Mouse (Mus musculus) heart, embryonic 13.5 days (tissue): ENCODE measurements around the gene Itgb6. TPM values are rescaled to one million over a fixed set of nuclear protein-coding genes. Genes with fewer than 3 reads are reported as not detected.

Experiments used
- ATAC-seq: fragments of 200-750 bp; cut with Nextera tagmentation; 2 replicates; pipeline ENCODE4 v1.8.0; 2017; ENCODE audit warnings: moderate TSS enrichment; ENCODE audit not compliant: insufficient number of reproducible peaks, low FRiP score, low TSS enrichment; ENCODE audit errors: extremely low read depth
- H3K27ac ChIP-seq: fragments of 300-500 bp; sonication (generic); replicated peaks from 2 replicates; pipeline ENCODE4 v1.5.1; 2015; ENCODE audit warnings: moderate library complexity, mild to moderate bottlenecking, inconsistent platforms
- H3K27me3 ChIP-seq: fragments of 300-500 bp; sonication (generic); replicated peaks from 2 replicates; pipeline ENCODE4 v1.6.1; 2015; ENCODE audit warnings: mild to moderate bottlenecking, inconsistent platforms
- H3K36me3 ChIP-seq: fragments of 300-500 bp; sonication (generic); 2 replicates; pipeline ENCODE4 v1.6.1; 2015; ENCODE audit warnings: mild to moderate bottlenecking, inconsistent platforms
- H3K4me1 ChIP-seq: fragments of 300-500 bp; sonication (generic); 2 replicates; pipeline ENCODE4 v1.6.1; 2015; ENCODE audit warnings: inconsistent platforms
- H3K4me2 ChIP-seq: fragments of 300-500 bp; sonication (generic); 2 replicates; pipeline ENCODE4 v1.6.1; 2015; ENCODE audit warnings: inconsistent platforms, mild to moderate bottlenecking, moderate library complexity
- H3K4me3 ChIP-seq: fragments of 300-500 bp; sonication (generic); 2 replicates; pipeline ENCODE4 v1.5.1; 2015; ENCODE audit warnings: moderate library complexity, mild to moderate bottlenecking, inconsistent platforms
- H3K9ac ChIP-seq: fragments of 300-500 bp; sonication (generic); 2 replicates; pipeline ENCODE4 v1.6.1; 2015; ENCODE audit warnings: inconsistent platforms, mild to moderate bottlenecking, moderate library complexity
- H3K9me3 ChIP-seq: fragments of 300-500 bp; sonication (generic); 2 replicates; pipeline ENCODE4 v1.6.1; 2016; ENCODE audit warnings: inconsistent platforms
- WGBS: fragments of 180-500 bp; shearing (Covaris S2); methylation state at CpG from one replicate; pipeline ENCODE4 v1.1.7; 2015; ENCODE audit warnings: mixed read lengths; 5-methylcytosine and 5-hydroxymethylcytosine counted together
- polyA plus RNA-seq: library from polyadenylated mRNA; unstranded; fragments of >200 nt; fragmentation: Nextera tagmentation; extraction: Ambion mirVana; gene quantifications from 2 replicates; pipeline ENCODE4 v1.2.1, GENCODE M21; 2015

Gene Itgb6
- polyA plus RNA-seq, 1 experiment from 2014 or later, result 0.20 TPM

- H3K27me3 ChIP-seq, result no peaks in the 10 kb centered on the region
- no peak for ATAC-seq
- no peak overlapping the region for H3K27ac ChIP-seq
- H3K4me2 ChIP-seq, result no peak overlapping the region
- no peaks in the 10 kb centered on the region for H3K9me3 ChIP-seq
- no peaks in the 10 kb centered on the region for H3K36me3 ChIP-seq
- no peak overlapping the region for H3K9ac ChIP-seq
- WGBS, result 75% methylated on average over 3 of the region's 3 CpGs
- H3K4me3 ChIP-seq, result no peak overlapping the region
- no peaks in the 10 kb centered on the region for H3K4me1 ChIP-seq
Measured at GRCm38 (mm10) chr2:60613857-60614228, 108.6 kb downstream of the Itgb6 start.

GRCm38 (mm10) chr2:60612906-60613856 is 109.3 kb downstream of the Itgb6 start:
- no peak overlapping the region for H3K27ac ChIP-seq
- no peak overlapping the region for H3K4me2 ChIP-seq
- no peak overlapping the region for H3K4me3 ChIP-seq
- no peaks in the 10 kb centered on the region for H3K27me3 ChIP-seq
- no peak overlapping the region for H3K9ac ChIP-seq
- H3K9me3 ChIP-seq, result no peaks in the 10 kb centered on the region
- 85% methylated on average over 15 of the region's 15 CpGs for WGBS
- no peaks in the 10 kb centered on the region for H3K4me1 ChIP-seq
- no peak for ATAC-seq
- no peaks in the 10 kb centered on the region for H3K36me3 ChIP-seq

GRCm38 (mm10) chr2:60611622-60612021 is 110.8 kb downstream of the Itgb6 start:
- no peak overlapping the region for H3K27ac ChIP-seq
- no peaks in the 10 kb centered on the region for H3K9me3 ChIP-seq
- 72% methylated on average over 3 of the region's 3 CpGs for WGBS
- no peaks in the 10 kb centered on the region for H3K4me1 ChIP-seq
- H3K4me3 ChIP-seq, result no peak overlapping the region
- no peaks in the 10 kb centered on the region for H3K36me3 ChIP-seq
- no peaks in the 10 kb centered on the region for H3K27me3 ChIP-seq
- no peak for ATAC-seq
- H3K4me2 ChIP-seq, result no peak overlapping the region
- no peak overlapping the region for H3K9ac ChIP-seq

GRCm38 (mm10) chr2:60609436-60610199 is 112.8 kb downstream of the Itgb6 start:
- WGBS, result 73% methylated on average over 8 of the region's 8 CpGs
- no peak for ATAC-seq
- Histone ChIP-seq H3K9ac (no peak overlapping the region), H3K9me3 (no peaks in the 10 kb centered on the region), H3K36me3 (no peaks in the 10 kb centered on the region), H3K4me3 (no peak overlapping the region), H3K27ac (no peak overlapping the region), H3K4me1 (no peaks in the 10 kb centered on the region), H3K4me2 (no peak overlapping the region), H3K27me3 (no peaks in the 10 kb centered on the region)

GRCm38 (mm10) chr2:60607980-60608379 is 114.5 kb downstream of the Itgb6 start:
- no peak overlapping the region for H3K27ac ChIP-seq
- no peak overlapping the region for H3K4me3 ChIP-seq
- WGBS, result 52% methylated on average over 4 of the region's 4 CpGs
- no peaks in the 10 kb centered on the region for H3K27me3 ChIP-seq
- ATAC-seq, result no peak
- no peaks in the 10 kb centered on the region for H3K9me3 ChIP-seq
- no peaks in the 10 kb centered on the region for H3K36me3 ChIP-seq
- no peak overlapping the region for H3K4me2 ChIP-seq
- no peaks in the 10 kb centered on the region for H3K4me1 ChIP-seq
- no peak overlapping the region for H3K9ac ChIP-seq

GRCm38 (mm10) chr2:60601326-60601725 is 121.1 kb downstream of the Itgb6 start:
- Histone ChIP-seq H3K9me3 (no peaks in the 10 kb centered on the region), H3K27me3 (no peaks in the 10 kb centered on the region), H3K4me1 (no peaks in the 10 kb centered on the region), H3K9ac (no peak overlapping the region), H3K4me3 (no peak overlapping the region), H3K4me2 (no peak overlapping the region), H3K36me3 (no peaks in the 10 kb centered on the region), H3K27ac (no peak overlapping the region)
- WGBS, result 72% methylated on average over 2 of the region's 2 CpGs
- ATAC-seq, result no peak

GRCm38 (mm10) chr2:60600863-60601262 is 121.6 kb downstream of the Itgb6 start:
- Histone ChIP-seq H3K4me1 (no peaks in the 10 kb centered on the region), H3K9ac (no peak overlapping the region), H3K9me3 (no peaks in the 10 kb centered on the region), H3K36me3 (no peaks in the 10 kb centered on the region), H3K27ac (no peak overlapping the region), H3K4me3 (no peak overlapping the region), H3K4me2 (no peak overlapping the region), H3K27me3 (no peaks in the 10 kb centered on the region)
- no peak for ATAC-seq
- WGBS, result 65% methylated on average over 2 of the region's 2 CpGs

- H3K9ac ChIP-seq, result no peak overlapping the region
- H3K36me3 ChIP-seq, result no peaks in the 10 kb centered on the region
- no peak overlapping the region for H3K4me3 ChIP-seq
- no peak overlapping the region for H3K27ac ChIP-seq
- no peaks in the 10 kb centered on the region for H3K27me3 ChIP-seq
- no peaks in the 10 kb centered on the region for H3K9me3 ChIP-seq
- ATAC-seq, result no peak
- H3K4me2 ChIP-seq, result no peak overlapping the region
- H3K4me1 ChIP-seq, result peaks cover 6% of the 10 kb centered on the region
- 82% methylated on average over 4 of the region's 4 CpGs for WGBS
Measured at GRCm38 (mm10) chr2:60583416-60583815, 139.0 kb downstream of the Itgb6 start.

GRCm38 (mm10) chr2:60554561-60554960 is 167.9 kb downstream of the Itgb6 start:
- 55% methylated on average over 4 of the region's 4 CpGs for WGBS
- H3K4me2 ChIP-seq, result no peak overlapping the region
- no peaks in the 10 kb centered on the region for H3K36me3 ChIP-seq
- no peaks in the 10 kb centered on the region for H3K9me3 ChIP-seq
- no peaks in the 10 kb centered on the region for H3K27me3 ChIP-seq
- ATAC-seq, result no peak
- H3K4me3 ChIP-seq, result no peak overlapping the region
- H3K4me1 ChIP-seq, result peaks cover 27% of the 10 kb centered on the region
- H3K9ac ChIP-seq, result no peak overlapping the region
- no peak overlapping the region for H3K27ac ChIP-seq

GRCm38 (mm10) chr2:60552902-60553682 is 169.4 kb downstream of the Itgb6 start, which contains the start of gene Pla2r1:
TSS of gene Pla2r1 (minus strand) at chr2:60553308.
- Histone ChIP-seq H3K4me2 (peak within 1 kb of the TSS; percentile 90), H3K9ac (peak within 1 kb of the TSS; percentile 77), H3K4me1 (peaks cover 27% of the 10 kb centered on the region), H3K4me3 (peak within 1 kb of the TSS; percentile 59), H3K27me3 (no peaks in the 10 kb centered on the region), H3K36me3 (no peaks in the 10 kb centered on the region), H3K27ac (peak within 1 kb of the TSS; percentile 21; the same call in 1 of the 2 replicates), H3K9me3 (no peaks in the 10 kb centered on the region)
- 3% methylated on average over 33 of the region's 33 CpGs for WGBS
- ATAC-seq, result peak; percentile 25; the same call in 1 of the 2 replicates
